Comparison of ENCODE assay signal across 9 mouse cellular contexts in genomic region chr9:59959276-59959675, GRCm38 (mm10). TPM values are rescaled to one million over a fixed set of nuclear protein-coding genes. Genes with fewer than 3 reads are reported as not detected.
A peak's percentile ranks its signal among the peaks of the same experiment; 100 is the strongest.
DNase-seq lines count a peak whose midpoint lies in the region; ATAC-seq and TF ChIP-seq lines count a peak whose summit lies in the region.
"Had no signal": no experiment of that assay in that cellular context is flagged by ENCODE, and none has a peak within 500 bp of the region (broad histone marks: within the 10 kb centered on the region; RNA-seq: fewer than 3 reads in every experiment).

No protein-coding gene starts in this region.

- peak; percentile 91 for DNase-seq in kidney, postnatal 14 days
- peak; percentile 41 to 60 (median 55) for DNase-seq in liver, embryonic 14.5 days (ENCODE audit: low read depth in 3 of 3, low spot score in 3 of 3)
- peak; percentile 74 for DNase-seq in ovary, adult 18-20 months (ENCODE audit: low spot score)
- peak; percentile 87 for DNase-seq in thymus, adult 2 months

- H3K9me3 ChIP-seq in heart, embryonic 15.5 days (replicated peaks), result no peaks in the 10 kb centered on the region
- no peaks in the 10 kb centered on the region for H3K9me3 ChIP-seq in liver, embryonic 14.5 days (ENCODE audit: control insufficient read depth, low read length)

- 2% methylated on average over 8 of the region's 8 CpGs for WGBS in bone marrow, adult 2 months
- WGBS in heart, embryonic 15.5 days, result 1% methylated on average over 8 of the region's 8 CpGs
- WGBS in liver, embryonic 14.5 days (ENCODE audit: insufficient replicate concordance), result 1% methylated on average over 8 of the region's 8 CpGs
- under 1% methylated on average over 8 of the region's 8 CpGs for WGBS in thymus, adult 2 months

- H3K4me1 ChIP-seq in bone marrow, adult 2 months (ENCODE audit: control insufficient read depth, insufficient read depth, low read length), result no peaks in the 10 kb centered on the region
- no peaks in the 10 kb centered on the region for H3K4me1 ChIP-seq in embryonic fibroblast, embryonic 13.5 days (ENCODE audit: control insufficient read depth, insufficient read depth, low read length)
- H3K4me1 ChIP-seq in heart, embryonic 15.5 days (replicated peaks), result peaks cover 16% of the 10 kb centered on the region
- no peaks in the 10 kb centered on the region for H3K4me1 ChIP-seq in liver, embryonic 14.5 days (replicated peaks; ENCODE audit: control insufficient read depth in 2 of 2, insufficient read depth in 2 of 2, low read length in 1 of 2)
- no peaks in the 10 kb centered on the region for H3K4me1 ChIP-seq in thymus, adult 2 months (replicated peaks; ENCODE audit: control insufficient read depth, insufficient read depth, low read length)

- no peak for TF ChIP-seq POLR2A in bone marrow, adult 2 months (IDR thresholded peaks at IDR 0.05; ENCODE audit: borderline replicate concordance, control insufficient read depth, low read depth, low read length)
- no peak for TF ChIP-seq POLR2A in embryonic fibroblast, embryonic 13.5 days (IDR thresholded peaks at IDR 0.05; ENCODE audit: low read depth, low read length)
- TF ChIP-seq POLR2A in thymus, adult 2 months (IDR thresholded peaks at IDR 0.05; ENCODE audit: control insufficient read depth, extremely low read depth, insufficient read depth, low read length, poor library complexity), result no peak

- H3K36me3 ChIP-seq in heart, embryonic 15.5 days, result no peaks in the 10 kb centered on the region
- H3K36me3 ChIP-seq in liver, embryonic 14.5 days (replicated peaks; ENCODE audit: control insufficient read depth, insufficient read depth, low read depth), result no peaks in the 10 kb centered on the region
- no peaks in the 10 kb centered on the region for H3K36me3 ChIP-seq in thymus, adult 2 months (ENCODE audit: control insufficient read depth, insufficient read depth, low read length)

- TF ChIP-seq CTCF in bone marrow, adult 2 months (IDR thresholded peaks at IDR 0.05; ENCODE audit: control insufficient read depth, insufficient read depth, low read length), result peak; percentile 41; the same call in 1 of the 2 replicates
- TF ChIP-seq CTCF in embryonic fibroblast, embryonic 13.5 days (IDR thresholded peaks at IDR 0.05; ENCODE audit: borderline replicate concordance, insufficient read depth, low read length), result peak; percentile 56; the same call in 1 of the 2 replicates
- TF ChIP-seq CTCF in liver, embryonic 14.5 days (IDR thresholded peaks at IDR 0.05; ENCODE audit: low read depth), result peak; percentile 82
- peak; percentile 60; the same call in 1 of the 2 replicates for TF ChIP-seq CTCF in thymus, adult 2 months (IDR thresholded peaks at IDR 0.05; ENCODE audit: borderline replicate concordance, control insufficient read depth, extremely low read depth, insufficient read depth, low read length, poor library complexity)

- H3K4me2 ChIP-seq in heart, embryonic 15.5 days, result no peak overlapping the region
- no peak overlapping the region for H3K4me2 ChIP-seq in liver, embryonic 14.5 days (ENCODE audit: low read depth)

- H3K27me3 ChIP-seq in heart, embryonic 15.5 days, result no peaks in the 10 kb centered on the region
- no peaks in the 10 kb centered on the region for H3K27me3 ChIP-seq in liver, embryonic 14.5 days (ENCODE audit: control insufficient read depth, insufficient read depth, low read length)
- H3K27me3 ChIP-seq in thymus, adult 2 months (ENCODE audit: control insufficient read depth, insufficient read depth, low read length), result no peaks in the 10 kb centered on the region

- H3K27ac ChIP-seq in bone marrow, adult 2 months (ENCODE audit: control insufficient read depth, insufficient read depth, low read depth, low read length, poor library complexity), result no peak overlapping the region
- H3K27ac ChIP-seq in embryonic fibroblast, embryonic 13.5 days (ENCODE audit: insufficient read depth, low read length), result no peak overlapping the region
- no peak overlapping the region for H3K27ac ChIP-seq in heart, embryonic 15.5 days
- no peak overlapping the region for H3K27ac ChIP-seq in liver, embryonic 14.5 days
- no peak overlapping the region for H3K27ac ChIP-seq in thymus, adult 2 months (ENCODE audit: control insufficient read depth, insufficient read depth, low read length)
- H3K27ac ChIP-seq: macrophage had no signal

- no peak overlapping the region for H3K9ac ChIP-seq in heart, embryonic 15.5 days
- H3K9ac ChIP-seq in liver, embryonic 14.5 days (replicated peaks), result no peak overlapping the region

- no peak for TF ChIP-seq EP300 in liver, embryonic 14.5 days (IDR thresholded peaks at IDR 0.05; ENCODE audit: low read depth)

- ATAC-seq in CD4-positive, CD25-positive, alpha-beta regulatory T cell, adult 4 months, result peak; percentile 100
- ATAC-seq in heart, embryonic 15.5 days (replicated peaks; ENCODE audit: insufficient number of reproducible peaks, insufficient read depth, low FRiP score, low read depth), result peak; percentile 68; the same call in 1 of the 2 replicates
- no peak for ATAC-seq in liver, embryonic 14.5 days (ENCODE audit: insufficient read depth)

- H3K4me3 ChIP-seq in bone marrow, adult 2 months (replicated peaks; ENCODE audit: control insufficient read depth, low read depth, low read length), result no peak overlapping the region
- no peak overlapping the region for H3K4me3 ChIP-seq in embryonic fibroblast, embryonic 13.5 days (ENCODE audit: insufficient read depth, low read length)
- H3K4me3 ChIP-seq in heart, embryonic 15.5 days, result no peak overlapping the region
- H3K4me3 ChIP-seq in liver, embryonic 14.5 days (ENCODE audit: insufficient read depth in 1 of 2, low read depth in 2 of 2, low read length in 2 of 2), result no peak overlapping the region
- no peak overlapping the region for H3K4me3 ChIP-seq in thymus, adult 2 months (ENCODE audit: control insufficient read depth, insufficient read depth, low read length)

RNA-seq across cellular contexts. Expression of gene Nr2e3, which starts 1.2 kb away (rescaled TPM):
- polyA plus RNA-seq in CD4-positive, CD25-positive, alpha-beta regulatory T cell, adult 4 months (2017; shearing (Covaris generic)), result not detected
- polyA plus RNA-seq in bone marrow, adult 2 months (2011; ENCODE audit: insufficient read depth, insufficient read length, low replicate concordance, missing spikeins), result not detected in 2 replicates
- not detected in 2 replicates for polyA plus RNA-seq in embryonic fibroblast, embryonic 13.5 days (2011; ENCODE audit: insufficient read length, low read depth, missing spikeins)
- 0.09 TPM in 1 of 2 replicates, not detected in the other for polyA plus RNA-seq in heart, embryonic 15.5 days (2015; fragmentation: Nextera tagmentation; extraction: Ambion mirVana)
- polyA plus RNA-seq in liver, embryonic 14.5 days (2012; rRNA removed), result not detected in 2 replicates
- polyA plus RNA-seq in liver, embryonic 14.5 days (2014; fragmentation: Nextera tagmentation; extraction: Ambion mirVana), result not detected in 2 replicates
- not detected in 2 replicates for polyA plus RNA-seq in thymus, adult 2 months (2012; rRNA removed)
- polyA plus RNA-seq: macrophage had no signal
